Mouse (Mus musculus) brain, embryonic 14.5 days (tissue): ENCODE data around the gene Tmem104.

ENCODE experiments used
- CTCF ChIP-seq: fragments of 200-500 bp; IDR thresholded peaks from 2 replicates; pipeline ENCODE4 v1.5.1; 2012; ENCODE audit warnings: inconsistent platforms, mild to moderate bottlenecking, moderate library complexity, borderline replicate concordance; ENCODE audit not compliant: insufficient read depth, insufficient read length; ENCODE audit errors: extremely low read depth
- POLR2A ChIP-seq: fragments of 200-500 bp; IDR thresholded peaks from 2 replicates; pipeline ENCODE4 v1.6.1; 2012; ENCODE audit warnings: mild to moderate bottlenecking, inconsistent platforms, borderline replicate concordance; ENCODE audit not compliant: poor library complexity, insufficient read depth, insufficient read length, severe bottlenecking; ENCODE audit errors: extremely low read depth

- TF ChIP-seq CTCF: no peak
- no peak for TF ChIP-seq POLR2A
Observed at GRCm38 (mm10) chr11:115236570-115236969, 49.3 kb downstream of the Tmem104 start.
